Mouse (Mus musculus) neural tube, embryonic 15.5 days (tissue): ENCODE measurements around the gene Pip5k1a. TPM values are rescaled to one million over a fixed set of nuclear protein-coding genes. Genes with fewer than 3 reads are reported as not detected.

Experiments used
- ATAC-seq: fragments of 200-750 bp; cut with Nextera tagmentation; 2 replicates; pipeline ENCODE4 v1.8.0; 2017; ENCODE audit warnings: mild to moderate bottlenecking, moderate TSS enrichment, moderate library complexity; ENCODE audit not compliant: low FRiP score
- H3K27ac ChIP-seq: fragments of 300-500 bp; sonication (generic); replicated peaks from 2 replicates; pipeline ENCODE4 v1.5.1; 2015; ENCODE audit warnings: mild to moderate bottlenecking, inconsistent platforms
- H3K27me3 ChIP-seq: fragments of 300-500 bp; sonication (generic); replicated peaks from 2 replicates; pipeline ENCODE4 v1.6.1; 2015; ENCODE audit warnings: inconsistent platforms
- H3K36me3 ChIP-seq: fragments of 300-500 bp; sonication (generic); 2 replicates; pipeline ENCODE4 v1.6.1; 2015; ENCODE audit warnings: inconsistent platforms
- H3K4me1 ChIP-seq: fragments of 300-500 bp; sonication (generic); 2 replicates; pipeline ENCODE4 v1.6.1; 2015; ENCODE audit warnings: inconsistent platforms
- H3K4me2 ChIP-seq: fragments of 300-500 bp; sonication (generic); 2 replicates; pipeline ENCODE4 v1.6.1; 2015; ENCODE audit warnings: inconsistent platforms, mild to moderate bottlenecking, moderate library complexity
- H3K4me3 ChIP-seq: fragments of 300-500 bp; sonication (generic); replicated peaks from 2 replicates; pipeline ENCODE4 v1.5.1; 2015; ENCODE audit warnings: mild to moderate bottlenecking, inconsistent platforms
- H3K9ac ChIP-seq: fragments of 300-500 bp; sonication (generic); replicated peaks from 2 replicates; pipeline ENCODE4 v1.6.1; 2015; ENCODE audit warnings: mild to moderate bottlenecking, inconsistent platforms
- H3K9me3 ChIP-seq: fragments of 300-500 bp; sonication (generic); replicated peaks from 2 replicates; pipeline ENCODE4 v1.6.1; 2016; ENCODE audit warnings: inconsistent platforms
- WGBS: fragments of 180-500 bp; shearing (Covaris S2); methylation state at CpG from one replicate; pipeline ENCODE4 v1.1.7; 2015; ENCODE audit warnings: mixed read lengths; 5-methylcytosine and 5-hydroxymethylcytosine counted together
- microRNA-seq: library from miRNA; unstranded; fragments of <30 nt; microRNA quantifications from one replicate; pipeline ENCODE4, GENCODE M21; 2017
- polyA plus RNA-seq: library from polyadenylated mRNA; unstranded; fragments of >200 nt; fragmentation: Nextera tagmentation; extraction: Ambion mirVana; gene quantifications from 2 replicates; pipeline ENCODE4 v1.2.1, GENCODE M21; 2015

Pip5k1a gene
- polyA plus RNA-seq, 1 experiment from 2014 or later, result 15.5 TPM

GRCm38 (mm10) chr3:95015337-95015872 is 91.3 kb downstream of the Pip5k1a start, which contains the start of gene Zfp687:
Gene Zfp687 (minus strand): TSS chr3:95015448.
- Histone ChIP-seq H3K4me2 (peak within 1 kb of the TSS; percentile 90), H3K27me3 (no peaks in the 10 kb centered on the region), H3K4me3 (peak within 1 kb of the TSS; percentile 84), H3K4me1 (peaks cover 29% of the 10 kb centered on the region), H3K9ac (peak within 1 kb of the TSS; percentile 80), H3K9me3 (no peaks in the 10 kb centered on the region), H3K27ac (peak within 1 kb of the TSS; percentile 97), H3K36me3 (peaks cover 19% of the 10 kb centered on the region)
- peak; percentile 98 for ATAC-seq
- WGBS, result under 1% methylated on average over 26 of the region's 37 CpGs

GRCm38 (mm10) chr3:95014428-95015151 is 92.1 kb downstream of the Pip5k1a start:
- Histone ChIP-seq H3K4me3 (peak overlapping the region; percentile 84), H3K9ac (peak overlapping the region; percentile 80), H3K9me3 (no peaks in the 10 kb centered on the region), H3K36me3 (peaks cover 27% of the 10 kb centered on the region), H3K27ac (peak overlapping the region; percentile 97), H3K27me3 (no peaks in the 10 kb centered on the region), H3K4me1 (peaks cover 33% of the 10 kb centered on the region), H3K4me2 (peak overlapping the region; percentile 90)
- WGBS, result under 1% methylated on average over 44 of the region's 44 CpGs
- ATAC-seq, result peak; percentile 15

- peak overlapping the region; percentile 90 for H3K4me2 ChIP-seq
- peaks cover 34% of the 10 kb centered on the region for H3K36me3 ChIP-seq
- H3K27me3 ChIP-seq, result no peaks in the 10 kb centered on the region
- peaks cover 33% of the 10 kb centered on the region for H3K4me1 ChIP-seq
- no peak overlapping the region for H3K27ac ChIP-seq
- no peaks in the 10 kb centered on the region for H3K9me3 ChIP-seq
- peak overlapping the region; percentile 80 for H3K9ac ChIP-seq
- 11% methylated on average over 13 of the region's 13 CpGs for WGBS
- ATAC-seq, result no peak
- H3K4me3 ChIP-seq, result peak overlapping the region; percentile 84
Measured at GRCm38 (mm10) chr3:95013699-95014427, 92.9 kb downstream of the Pip5k1a start.

GRCm38 (mm10) chr3:95012982-95013381 is 93.7 kb downstream of the Pip5k1a start:
- H3K9me3 ChIP-seq, result no peaks in the 10 kb centered on the region
- H3K27me3 ChIP-seq, result no peaks in the 10 kb centered on the region
- H3K4me3 ChIP-seq, result no peak overlapping the region
- no peak overlapping the region for H3K27ac ChIP-seq
- no peak for ATAC-seq
- H3K36me3 ChIP-seq, result peaks cover 43% of the 10 kb centered on the region
- no peak overlapping the region for H3K9ac ChIP-seq
- WGBS, result 93% methylated on average over 3 of the region's 3 CpGs
- peak overlapping the region; percentile 90 for H3K4me2 ChIP-seq
- peaks cover 33% of the 10 kb centered on the region for H3K4me1 ChIP-seq

- WGBS, result 91% methylated on average over 7 of the region's 7 CpGs
- Histone ChIP-seq H3K9ac (no peak overlapping the region), H3K4me1 (peaks cover 31% of the 10 kb centered on the region), H3K4me3 (no peak overlapping the region), H3K4me2 (no peak overlapping the region), H3K36me3 (peaks cover 65% of the 10 kb centered on the region), H3K9me3 (no peaks in the 10 kb centered on the region), H3K27me3 (no peaks in the 10 kb centered on the region), H3K27ac (no peak overlapping the region)
- no peak for ATAC-seq
Measured at GRCm38 (mm10) chr3:95010396-95010795, 96.3 kb downstream of the Pip5k1a start.

Small RNAs within 50 kb of the gene (microRNA-seq; reads per million reads assigned to microRNA genes)
- gene Mir8099-1, result not detected

Other genes starting within 250 kb of the Pip5k1a start
- gene Psmb4, start 220.0 kb downstream of the Pip5k1a start, polyA plus RNA-seq, result 371 and 373 TPM in 2 replicates
- gene Selenbp1, start 173.9 kb downstream of the Pip5k1a start, polyA plus RNA-seq, result 15.3 and 28.7 TPM in 2 replicates
- gene Rfx5, start 152.9 kb downstream of the Pip5k1a start, polyA plus RNA-seq, result 7.1 and 8.0 TPM in 2 replicates
- gene Pi4kb, start 132.2 kb downstream of the Pip5k1a start, polyA plus RNA-seq, result 22.5 and 23.8 TPM in 2 replicates
- gene Zfp687, start 91.5 kb downstream of the Pip5k1a start, polyA plus RNA-seq, result 16.6 and 17.7 TPM in 2 replicates
- 264 and 266 TPM in 2 replicates for gene Psmd4, start 64.3 kb downstream of the Pip5k1a start, polyA plus RNA-seq
- 142 and 151 TPM in 2 replicates for gene Vps72, start 4.1 kb upstream of the Pip5k1a start, polyA plus RNA-seq
- gene Tmod4, start 17.5 kb upstream of the Pip5k1a start, polyA plus RNA-seq, result 1.3 and 1.5 TPM in 2 replicates
- 86.7 and 88.4 TPM in 2 replicates for gene Scnm1, start 27.1 kb upstream of the Pip5k1a start, polyA plus RNA-seq
- 38.1 and 46.0 TPM in 2 replicates for gene Lysmd1, start 27.2 kb upstream of the Pip5k1a start, polyA plus RNA-seq
- gene Tnfaip8l2, start 35.4 kb upstream of the Pip5k1a start, polyA plus RNA-seq, result 3.0 and 5.6 TPM in 2 replicates
- 17.7 and 24.4 TPM in 2 replicates for gene Sema6c, start 53.5 kb upstream of the Pip5k1a start, polyA plus RNA-seq
- gene Gabpb2, start 111.0 kb upstream of the Pip5k1a start, polyA plus RNA-seq, result 2.8 and 3.9 TPM in 2 replicates
- gene Cdc42se1, start 121.8 kb upstream of the Pip5k1a start, polyA plus RNA-seq, result 46.2 and 55.5 TPM in 2 replicates
- gene Mllt11, start 125.2 kb upstream of the Pip5k1a start, polyA plus RNA-seq, result 250 and 346 TPM in 2 replicates
- 0.13 and 0.18 TPM in 2 replicates for gene Gm128, start 134.7 kb upstream of the Pip5k1a start, polyA plus RNA-seq
- gene Bnipl, start 144.3 kb upstream of the Pip5k1a start, polyA plus RNA-seq, result 0.29 TPM in 1 of 2 replicates, not detected in the other
- gene Mindy1, start 174.4 kb upstream of the Pip5k1a start, polyA plus RNA-seq, result 37.3 and 37.4 TPM in 2 replicates
- 57.3 and 61.7 TPM in 2 replicates for gene Prune1, start 175.1 kb upstream of the Pip5k1a start, polyA plus RNA-seq
- 0.40 and 0.41 TPM in 2 replicates for gene Anxa9, start 200.2 kb upstream of the Pip5k1a start, polyA plus RNA-seq
- 93.4 and 102 TPM in 2 replicates for gene Cers2, start 207.9 kb upstream of the Pip5k1a start, polyA plus RNA-seq